Mouse (Mus musculus): Measurements from ENCODE around the gene Prdm1.

Prdm1 gene

GRCm38 (mm10) chr10:44492815-44493525 lies 35.3 kb downstream of the Prdm1 start:
- DNase-seq, result no peak

GRCm38 (mm10) chr10:44490899-44491422 lies 37.3 kb downstream of the Prdm1 start:
- no peak for DNase-seq

- no peak for DNase-seq
These were observed 41.2 kb downstream of the Prdm1 start for GRCm38 (mm10) chr10:44487132-44487531.

- DNase-seq, result no peak
These were observed 44.2 kb downstream of the Prdm1 start for GRCm38 (mm10) chr10:44484077-44484476.

- peak; percentile 44 for DNase-seq
These were observed 45.2 kb downstream of the Prdm1 start for GRCm38 (mm10) chr10:44483116-44483515.

GRCm38 (mm10) chr10:44481379-44481778 lies 46.9 kb downstream of the Prdm1 start:
- no peak for DNase-seq

- DNase-seq, result no peak
These were observed 49.0 kb downstream of the Prdm1 start for GRCm38 (mm10) chr10:44479286-44479685.

- DNase-seq, result no peak
These were observed 50.2 kb downstream of the Prdm1 start for GRCm38 (mm10) chr10:44478091-44478490.

- no peak for DNase-seq
These were observed 51.1 kb downstream of the Prdm1 start for GRCm38 (mm10) chr10:44477240-44477639.

- DNase-seq, result no peak
These were observed 51.8 kb downstream of the Prdm1 start for GRCm38 (mm10) chr10:44476523-44476922.

GRCm38 (mm10) chr10:44475376-44475775 lies 52.9 kb downstream of the Prdm1 start:
- DNase-seq, result no peak

- DNase-seq, result no peak
These were observed 54.0 kb downstream of the Prdm1 start for GRCm38 (mm10) chr10:44474256-44474655.

- DNase-seq, result no peak
These were observed 62.7 kb downstream of the Prdm1 start for GRCm38 (mm10) chr10:44465618-44466017.

GRCm38 (mm10) chr10:44464563-44464962 lies 63.7 kb downstream of the Prdm1 start:
- no peak for DNase-seq

GRCm38 (mm10) chr10:44463856-44464255 lies 64.4 kb downstream of the Prdm1 start:
- DNase-seq, result no peak

GRCm38 (mm10) chr10:44462351-44462750 lies 66.0 kb downstream of the Prdm1 start:
- DNase-seq, result no peak

GRCm38 (mm10) chr10:44461063-44461462 lies 67.2 kb downstream of the Prdm1 start:
- DNase-seq, result no peak

GRCm38 (mm10) chr10:44460095-44460810 lies 68.0 kb downstream of the Prdm1 start:
- peak; percentile 67 for DNase-seq

GRCm38 (mm10) chr10:44459321-44460000 lies 68.8 kb downstream of the Prdm1 start:
- DNase-seq, result no peak

GRCm38 (mm10) chr10:44458534-44459315 lies 69.6 kb downstream of the Prdm1 start:
- peak; percentile 83 for DNase-seq

- DNase-seq, result no peak
These were observed 70.3 kb downstream of the Prdm1 start for GRCm38 (mm10) chr10:44457791-44458533.
